Mouse (Mus musculus): ENCODE measurements around the gene Tmem214.

GRCm38 (mm10) chr5:30914849-30915248, 47.0 kb downstream of the Tmem214 start:
- no peak for TF ChIP-seq CTCF (IDR thresholded peaks at IDR 0.05; ENCODE audit: insufficient read depth, low read length)
- TF ChIP-seq POLR2A (IDR thresholded peaks at IDR 0.05; ENCODE audit: borderline replicate concordance, extremely low read depth, low read depth, low read length): no peak

Measured in lung, adult 2 months (tissue).